Mouse (Mus musculus) stomach, postnatal 0 days (tissue): Measurements from ENCODE around the gene Smad6. TPM values are rescaled to one million over a fixed set of nuclear protein-coding genes. Genes with fewer than 3 reads are reported as not detected.

Source experiments
- ATAC-seq: fragments of 200-750 bp; cut with Nextera tagmentation; 2 replicates; pipeline ENCODE4 v1.8.0; 2017; ENCODE audit not compliant: low FRiP score, low TSS enrichment
- DNase-seq: peaks from one replicate; pipeline ENCODE4 v3.0.0-alpha.2; 2016; ENCODE audit warnings: low spot score
- H3K27ac ChIP-seq: fragments of 300-500 bp; sonication (generic); replicated peaks from 2 replicates; pipeline ENCODE4 v1.5.1; 2014; ENCODE audit warnings: mild to moderate bottlenecking, control low read depth
- H3K27me3 ChIP-seq: fragments of 300-500 bp; sonication (generic); 2 replicates; pipeline ENCODE4 v1.6.1; 2014; ENCODE audit warnings: low read length; ENCODE audit not compliant: control insufficient read depth, insufficient read depth
- H3K36me3 ChIP-seq: fragments of 300-500 bp; sonication (generic); 2 replicates; pipeline ENCODE4 v1.6.1; 2014; ENCODE audit warnings: low read length, mixed read lengths; ENCODE audit not compliant: control insufficient read depth, insufficient read depth
- H3K4me1 ChIP-seq: fragments of 300-500 bp; sonication (generic); replicated peaks from 2 replicates; pipeline ENCODE4 v1.6.1; 2014; ENCODE audit warnings: antibody characterized with exemption; ENCODE audit not compliant: control insufficient read depth, insufficient read depth
- H3K4me2 ChIP-seq: fragments of 300-500 bp; sonication (generic); replicated peaks from 2 replicates; pipeline ENCODE4 v1.6.1; 2014; ENCODE audit warnings: low read depth, mild to moderate bottlenecking, control low read depth, moderate library complexity
- H3K4me3 ChIP-seq: fragments of 300-500 bp; sonication (generic); 2 replicates; pipeline ENCODE4 v1.5.1; 2014; ENCODE audit warnings: low read depth, low read length, control low read depth
- H3K9ac ChIP-seq: fragments of 300-500 bp; sonication (generic); 2 replicates; pipeline ENCODE4 v1.6.1; 2014; ENCODE audit warnings: mild to moderate bottlenecking, low read length, control low read depth, mixed read lengths
- H3K9me3 ChIP-seq: fragments of 300-500 bp; sonication (generic); 2 replicates; pipeline ENCODE4 v1.6.1; 2016; ENCODE audit warnings: low read length; ENCODE audit not compliant: control insufficient read depth
- CTCF ChIP-seq: IDR thresholded peaks from 2 replicates; pipeline ENCODE4 v1.5.1; 2016; ENCODE audit warnings: antibody characterized with exemption, low read depth, mild to moderate bottlenecking, moderate library complexity
- EP300 ChIP-seq: optimal IDR thresholded peaks from 2 replicates; pipeline ENCODE3; 2016; ENCODE audit warnings: antibody characterized with exemption
- WGBS: fragments of 180-500 bp; shearing (Covaris S2); extraction: QIAGEN DNeasy Blood & Tissue Kit; methylation state at CpG from one replicate; pipeline ENCODE4 v1.1.7; 2014; 5-methylcytosine and 5-hydroxymethylcytosine counted together
- polyA plus RNA-seq: library from polyadenylated mRNA; unstranded; fragments of >200 nt; fragmentation: Nextera tagmentation; extraction: Ambion mirVana; gene quantifications from 2 replicates; pipeline ENCODE4 v1.2.1, GENCODE M21; 2015

Gene Smad6
- polyA plus RNA-seq, 1 experiment from 2014 or later = 6.0 TPM

- Histone ChIP-seq H3K9me3 (no peaks in the 10 kb centered on the region), H3K4me3 (no peak overlapping the region), H3K4me2 (no peak overlapping the region), H3K36me3 (no peaks in the 10 kb centered on the region), H3K9ac (no peak overlapping the region), H3K27ac (no peak overlapping the region), H3K27me3 (no peaks in the 10 kb centered on the region), H3K4me1 (peaks cover 26% of the 10 kb centered on the region)
- no peak for DNase-seq
- no peak for TF ChIP-seq CTCF
- no peak for TF ChIP-seq EP300
- no peak for ATAC-seq
- WGBS = 57% methylated on average over 2 of the region's 2 CpGs
Measured at GRCm38 (mm10) chr9:63979275-63979674, 42.6 kb downstream of the Smad6 start.

GRCm38 (mm10) chr9:63978682-63979081 is 43.2 kb downstream of the Smad6 start:
- H3K9ac ChIP-seq = no peak overlapping the region
- peaks cover 22% of the 10 kb centered on the region for H3K4me1 ChIP-seq
- H3K9me3 ChIP-seq = no peaks in the 10 kb centered on the region
- TF ChIP-seq EP300 (no peak), CTCF (no peak)
- whole genome bisulfite sequencing = 62% methylated on average over 7 of the region's 7 CpGs
- DNase-seq (no peak), ATAC-seq (no peak)
- no peak overlapping the region for H3K4me2 ChIP-seq
- H3K27ac ChIP-seq = no peak overlapping the region
- no peak overlapping the region for H3K4me3 ChIP-seq
- no peaks in the 10 kb centered on the region for H3K36me3 ChIP-seq
- H3K27me3 ChIP-seq = no peaks in the 10 kb centered on the region

DNA sequence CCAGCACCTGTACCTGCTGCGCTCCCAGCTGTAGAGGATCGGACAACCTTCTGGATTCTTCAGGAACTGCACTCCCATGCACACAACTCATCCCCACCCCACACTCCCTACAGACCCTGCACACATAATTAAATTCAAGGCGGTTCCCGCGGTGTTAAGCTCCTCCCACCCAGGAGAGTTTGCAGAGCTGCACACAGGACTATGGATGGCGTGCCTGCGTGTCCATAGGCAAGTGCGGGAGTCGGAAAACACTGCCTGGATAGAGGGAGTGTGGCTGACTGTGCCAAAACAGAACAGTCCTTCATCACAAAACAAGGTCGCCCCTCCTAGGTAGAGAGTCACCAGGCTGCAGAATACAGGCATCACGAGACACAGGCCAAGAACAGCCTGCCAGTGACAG is 45.9 kb downstream of the Smad6 start:
- no peak for ATAC-seq
- no peak overlapping the region for H3K4me3 ChIP-seq

GRCm38 (mm10) chr9:63974258-63975023 is 47.4 kb downstream of the Smad6 start:
- Histone ChIP-seq H3K4me1 (peaks cover 17% of the 10 kb centered on the region), H3K4me3 (no peak overlapping the region), H3K36me3 (no peaks in the 10 kb centered on the region), H3K27me3 (no peaks in the 10 kb centered on the region), H3K9me3 (no peaks in the 10 kb centered on the region), H3K4me2 (no peak overlapping the region), H3K9ac (no peak overlapping the region), H3K27ac (peak overlapping the region; percentile 40; the same call in 1 of the 2 replicates)
- WGBS = 53% methylated on average over 13 of the region's 13 CpGs
- ATAC-seq (no peak), DNase-seq (no peak)
- TF ChIP-seq CTCF = no peak
- no peak for TF ChIP-seq EP300

More for the DNA sequence above, 45.9 kb downstream of the Smad6 start:
- Histone ChIP-seq H3K27me3 (no peaks in the 10 kb centered on the region), H3K27ac (no peak overlapping the region), H3K4me1 (peaks cover 16% of the 10 kb centered on the region), H3K9me3 (no peaks in the 10 kb centered on the region), H3K4me2 (no peak overlapping the region), H3K36me3 (no peaks in the 10 kb centered on the region), H3K9ac (no peak overlapping the region)
- 44% methylated on average over 11 of the region's 11 CpGs for WGBS
- no peak for DNase-seq
- TF ChIP-seq CTCF (no peak), EP300 (no peak)

- ATAC-seq = no peak
- H3K9me3 ChIP-seq = no peaks in the 10 kb centered on the region
- H3K4me3 ChIP-seq = no peak overlapping the region
- no peaks in the 10 kb centered on the region for H3K27me3 ChIP-seq
- no peak overlapping the region for H3K4me2 ChIP-seq
- peak overlapping the region; percentile 20; the same call in 1 of the 2 replicates for H3K27ac ChIP-seq
- WGBS = 40% methylated on average over 14 of the region's 14 CpGs
- DNase-seq = no peak
- H3K9ac ChIP-seq = no peak overlapping the region
- TF ChIP-seq CTCF (no peak), EP300 (no peak)
- H3K36me3 ChIP-seq = no peaks in the 10 kb centered on the region
- peaks cover 21% of the 10 kb centered on the region for H3K4me1 ChIP-seq
Measured at GRCm38 (mm10) chr9:63973662-63974190, 48.1 kb downstream of the Smad6 start.
